Mouse (Mus musculus) right cerebral cortex, postnatal 14 days (tissue): ENCODE measurements around the gene Tspan33.
A peak's percentile ranks its signal among the peaks of the same experiment; 100 is the strongest.
"Not testable (repeated sequence)": the region's sequence is repeated elsewhere in the genome, so short reads cannot be mapped to it uniquely, and the experiment has no call there.

Source experiments
- DNase-seq: peaks from one replicate; pipeline ENCODE4 v3.0.0; 2022

The Tspan33 gene

GRCm38 (mm10) chr6:29756476-29756875 is 62.5 kb downstream of the Tspan33 start:
- no peak for DNase-seq

GRCm38 (mm10) chr6:29758417-29758816 is 64.4 kb downstream of the Tspan33 start:
- DNase-seq: peak; percentile 74

GRCm38 (mm10) chr6:29759012-29759679 is 65.1 kb downstream of the Tspan33 start:
- no peak for DNase-seq

- not testable (repeated sequence) for DNase-seq
Measured at GRCm38 (mm10) chr6:29760397-29760796, 66.4 kb downstream of the Tspan33 start.

- DNase-seq: no peak
Measured at GRCm38 (mm10) chr6:29761282-29761681, 67.3 kb downstream of the Tspan33 start.

GRCm38 (mm10) chr6:29762524-29762923 is 68.5 kb downstream of the Tspan33 start:
- no peak for DNase-seq

- DNase-seq: no peak
Measured at GRCm38 (mm10) chr6:29766874-29767273, 72.9 kb downstream of the Tspan33 start.
